Mouse (Mus musculus) MEL (cell line): ENCODE results near the gene Gm21988.

Experiments used
- BHLHE40 ChIP-seq: IDR thresholded peaks from 2 replicates; pipeline ENCODE4 v1.6.1; 2012; ENCODE audit warnings: low read depth, mild to moderate bottlenecking, inconsistent platforms, low read length, improper control_type of control experiment, borderline replicate concordance
- CTCF ChIP-seq, 3 experiments: IDR thresholded peaks in 2 of 3; conservative IDR thresholded peaks in 1 of 3; 2 replicates each; pipeline ENCODE4 v1.5.1; 2011 to 2012; ENCODE audit warnings: low read length in 3 of 3, low read depth in 2 of 3, mild to moderate bottlenecking in 2 of 3, improper control_type of control experiment in 1 of 3, inconsistent platforms in 1 of 3, mixed read lengths in 1 of 3, moderate library complexity in 1 of 3; ENCODE audit not compliant: control insufficient read depth in 1 of 3, insufficient read depth in 1 of 3, poor library complexity in 1 of 3, severe bottlenecking in 1 of 3
- GATA1 ChIP-seq: IDR thresholded peaks from 2 replicates; pipeline ENCODE4 v1.6.1; 2011; ENCODE audit warnings: low read depth, low read length, improper control_type of control experiment
- KAT2A ChIP-seq: conservative IDR thresholded peaks from 2 replicates; pipeline ENCODE4 v1.6.1; 2012; ENCODE audit warnings: low read depth, low read length, improper control_type of control experiment, inconsistent platforms
- MAX ChIP-seq: IDR thresholded peaks from 2 replicates; pipeline ENCODE4 v1.6.1; 2011; ENCODE audit warnings: low read length, improper control_type of control experiment
- MAZ ChIP-seq: IDR thresholded peaks from 2 replicates; pipeline ENCODE4 v1.6.1; 2012; ENCODE audit warnings: low read depth, mild to moderate bottlenecking, inconsistent platforms, low read length, improper control_type of control experiment
- MXI1 ChIP-seq: IDR thresholded peaks from 2 replicates; pipeline ENCODE4 v1.6.1; 2011; ENCODE audit warnings: mild to moderate bottlenecking, low read depth, low read length, improper control_type of control experiment
- POLR2A ChIP-seq, 2 experiments: IDR thresholded peaks; 2 replicates each; pipeline ENCODE4 v1.6.1; 2011 to 2012; ENCODE audit warnings: low read length in 2 of 2, mild to moderate bottlenecking in 2 of 2, control low read depth in 1 of 2, improper control_type of control experiment in 1 of 2, low read depth in 1 of 2, moderate library complexity in 1 of 2; ENCODE audit not compliant: control insufficient read depth in 1 of 2, insufficient read depth in 1 of 2, poor library complexity in 1 of 2
- RAD21 ChIP-seq: IDR thresholded peaks from 2 replicates; pipeline ENCODE4 v1.6.1; 2011; ENCODE audit warnings: mild to moderate bottlenecking, low read depth, low read length, improper control_type of control experiment
- USF1 ChIP-seq: IDR thresholded peaks from 2 replicates; pipeline ENCODE4 v1.6.1; 2014; ENCODE audit warnings: low read depth, mild to moderate bottlenecking, inconsistent platforms, low read length, improper control_type of control experiment, moderate library complexity
- ZNF384 ChIP-seq: IDR thresholded peaks from 2 replicates; pipeline ENCODE4 v1.6.1; 2012; ENCODE audit warnings: low read depth, mild to moderate bottlenecking, inconsistent platforms, low read length, improper control_type of control experiment

- TF ChIP-seq RAD21 (no peak), GATA1 (no peak), POLR2A (IDR thresholded peaks at IDR 0.05; ENCODE audit: control insufficient read depth in 1 of 2, insufficient read depth in 1 of 2, low read depth in 1 of 2, low read length in 2 of 2, poor library complexity in 1 of 2) (no peak), CTCF (IDR thresholded peaks at IDR 0.05 in 2 of 3, conservative IDR thresholded peaks at IDR 0.05 in 1 of 3; ENCODE audit: control insufficient read depth in 1 of 3, insufficient read depth in 1 of 3, low read depth in 2 of 3, low read length in 3 of 3, poor library complexity in 1 of 3, severe bottlenecking in 1 of 3) (no peak), ZNF384 (no peak), USF1 (no peak), MAX (no peak), MXI1 (no peak), BHLHE40 (no peak), MAZ (no peak), KAT2A (no peak)
Observed at GRCm38 (mm10) chr11:70234497-70234896, 5.1 kb downstream of the Gm21988 start.
